13 mouse cellular contexts compared by ENCODE assay signal in genomic region chr10:121500034-121500433, GRCm38 (mm10). TPM values are rescaled to one million over a fixed set of nuclear protein-coding genes. Genes with fewer than 3 reads are reported as not detected.
DNase-seq lines count a peak whose midpoint lies in the region; ATAC-seq and TF ChIP-seq lines count a peak whose summit lies in the region.
"Had no signal": no experiment of that assay in that cellular context is flagged by ENCODE, and none has a peak within 500 bp of the region (broad histone marks: within the 10 kb centered on the region; RNA-seq: fewer than 3 reads in every experiment).

No protein-coding gene starts in this region.

- no peaks in the 10 kb centered on the region for H3K27me3 ChIP-seq in heart, adult 2 months (ENCODE audit: control insufficient read depth, insufficient read depth, low read length)
- H3K27me3 ChIP-seq in heart, embryonic 10.5 days (ENCODE audit: insufficient read depth, poor library complexity, severe bottlenecking): no peaks in the 10 kb centered on the region
- no peaks in the 10 kb centered on the region for H3K27me3 ChIP-seq in liver, embryonic 15.5 days

- peak; percentile 44 for ATAC-seq in liver, embryonic 15.5 days (ENCODE audit: insufficient read depth)

- no peak overlapping the region for H3K27ac ChIP-seq in heart, adult 2 months
- H3K27ac ChIP-seq in heart, embryonic 10.5 days: no peak overlapping the region
- peak overlapping the region; percentile 75 for H3K27ac ChIP-seq in liver, embryonic 15.5 days (replicated peaks)

- H3K4me1 ChIP-seq in heart, adult 2 months (ENCODE audit: control insufficient read depth, insufficient read depth, low read length): peaks cover 13% of the 10 kb centered on the region
- peaks cover 20% of the 10 kb centered on the region for H3K4me1 ChIP-seq in heart, embryonic 10.5 days
- H3K4me1 ChIP-seq in liver, embryonic 15.5 days (replicated peaks): peaks cover 40% of the 10 kb centered on the region

- no peak for TF ChIP-seq POLR2A in heart, adult 2 months (IDR thresholded peaks at IDR 0.05; ENCODE audit: insufficient read depth, low read depth, low read length)

- no peaks in the 10 kb centered on the region for H3K79me2 ChIP-seq in heart, adult 2 months (replicated peaks; ENCODE audit: control insufficient read depth, insufficient read depth, low read length)

- H3K4me3 ChIP-seq in heart, adult 2 months: no peak overlapping the region
- no peak overlapping the region for H3K4me3 ChIP-seq in heart, embryonic 10.5 days
- no peak overlapping the region for H3K4me3 ChIP-seq in liver, embryonic 15.5 days (replicated peaks)

- H3K9me3 ChIP-seq in heart, embryonic 10.5 days: no peaks in the 10 kb centered on the region
- no peaks in the 10 kb centered on the region for H3K9me3 ChIP-seq in liver, embryonic 15.5 days (replicated peaks)
- H3K9me3 ChIP-seq: G1E had no signal

- intact Hi-C loops in heart, adult 2 months (cut with DNase I): no loop called here

- 43% methylated on average over 5 of the region's 5 CpGs for WGBS in heart, adult 2 months
- 66% methylated on average over 5 of the region's 5 CpGs for WGBS in heart, embryonic 10.5 days
- 66% methylated on average over 5 of the region's 5 CpGs for WGBS in liver, embryonic 15.5 days (ENCODE audit: insufficient replicate concordance)

- no peaks in the 10 kb centered on the region for H3K36me3 ChIP-seq in heart, adult 2 months (ENCODE audit: control insufficient read depth, insufficient read depth, low read length)
- H3K36me3 ChIP-seq in heart, embryonic 10.5 days: no peaks in the 10 kb centered on the region
- H3K36me3 ChIP-seq in liver, embryonic 15.5 days (replicated peaks): no peaks in the 10 kb centered on the region
- H3K36me3 ChIP-seq: G1E had no signal

- peak; percentile 47 for TF ChIP-seq CTCF in heart, adult 2 months (IDR thresholded peaks at IDR 0.05)

- TF ChIP-seq EP300 in heart, adult 2 months (IDR thresholded peaks at IDR 0.05; ENCODE audit: insufficient read depth, low read depth, low read length): no peak

- no peak for DNase-seq in heart, adult 2 months
- DNase-seq in heart, embryonic 10.5 days (ENCODE audit: low spot score): no peak
- DNase-seq in urinary bladder, postnatal 14 days (ENCODE audit: low spot score): peak; percentile 34
- DNase-seq in urinary bladder, postnatal 10 days (ENCODE audit: low spot score): no peak
- DNase-seq in right cerebral cortex, adult 18-20 months: no peak
- DNase-seq in B cell, adult 2 months: no peak
- no peak for DNase-seq in natural killer cell, adult 2 months (ENCODE audit: low spot score in 2 of 2)
- DNase-seq: gastrocnemius, postnatal 10 days; heart, postnatal 36 days; left cerebral cortex, postnatal 4 days; retina, postnatal 1 day had no signal

- H3K4me2 ChIP-seq in liver, embryonic 15.5 days: no peak overlapping the region

- H3K9ac ChIP-seq in heart, adult 2 months (ENCODE audit: low read depth, low read length): no peak overlapping the region
- no peak overlapping the region for H3K9ac ChIP-seq in liver, embryonic 15.5 days

RNA-seq across cellular contexts. Expression of gene Rassf3, which starts 23.9 kb away (rescaled TPM):
- 100 to 1,000 TPM; 134 to 135 TPM for total RNA-seq in heart, adult 2 months (2021)
- polyA plus RNA-seq in heart, adult 2 months (2012; rRNA removed): 69.4 and 121 TPM in 2 replicates
- polyA plus RNA-seq in heart, embryonic 10.5 days (2016; fragmentation: Nextera tagmentation; extraction: Ambion mirVana): 19.6 and 21.1 TPM in 2 replicates
- 11.3 and 11.9 TPM in 2 replicates for polyA plus RNA-seq in liver, embryonic 15.5 days (2015; fragmentation: Nextera tagmentation; extraction: Ambion mirVana)
